Mouse (Mus musculus): ENCODE measurements around the gene Hepacam2. TPM values are rescaled to one million over a fixed set of nuclear protein-coding genes. Genes with fewer than 3 reads are reported as not detected.

The Hepacam2 gene
- polyA plus RNA-seq (2015; fragmentation: Nextera tagmentation; extraction: Ambion mirVana), result 0.17 and 0.36 TPM in 2 replicates

GRCm38 (mm10) chr6:3498162-3498848 lies at the start of gene Hepacam2, which contains the start of gene Vps50:
Gene Hepacam2, minus strand, starts transcription at chr6:3498298.
Gene Vps50, plus strand, starts transcription at chr6:3498382.

Other genes starting within 250 kb of the Hepacam2 start
- 6.3 and 7.5 TPM in 2 replicates for gene Samd9l, start 98.7 kb downstream of the Hepacam2 start, polyA plus RNA-seq (2015; fragmentation: Nextera tagmentation; extraction: Ambion mirVana)
- 11.9 and 13.1 TPM in 2 replicates for gene Vps50, start 84 bp upstream of the Hepacam2 start, polyA plus RNA-seq (2015; fragmentation: Nextera tagmentation; extraction: Ambion mirVana)